Mouse (Mus musculus) forebrain, postnatal 0 days (tissue): ENCODE results near the gene Dph5. TPM values are rescaled to one million over a fixed set of nuclear protein-coding genes. Genes with fewer than 3 reads are reported as not detected.

Experiments used
- ATAC-seq: fragments of 200-750 bp; cut with Nextera tagmentation; 2 replicates; pipeline ENCODE4 v1.8.0; 2017; ENCODE audit warnings: mild to moderate bottlenecking, moderate library complexity
- DNase-seq: peaks from one replicate; pipeline ENCODE4 v3.0.0-alpha.2; 2015
- H3K27ac ChIP-seq: fragments of 300-500 bp; sonication (generic); 2 replicates; pipeline ENCODE4 v1.5.1; 2014; ENCODE audit warnings: low read depth, mild to moderate bottlenecking, antibody characterized with exemption, low read length, moderate library complexity, mixed read lengths
- H3K27me3 ChIP-seq: fragments of 300-500 bp; sonication (generic); 2 replicates; pipeline ENCODE4 v1.6.1; 2014; ENCODE audit warnings: mild to moderate bottlenecking, low read length, mixed read lengths; ENCODE audit not compliant: insufficient read depth
- H3K36me3 ChIP-seq: fragments of 300-500 bp; sonication (generic); 2 replicates; pipeline ENCODE4 v1.6.1; 2014; ENCODE audit warnings: mild to moderate bottlenecking, moderate library complexity; ENCODE audit not compliant: insufficient read depth
- H3K4me1 ChIP-seq: fragments of 300-500 bp; sonication (generic); 2 replicates; pipeline ENCODE4 v1.6.1; 2014; ENCODE audit warnings: antibody characterized with exemption; ENCODE audit not compliant: insufficient read depth
- H3K4me2 ChIP-seq: fragments of 300-500 bp; sonication (generic); 2 replicates; pipeline ENCODE4 v1.6.1; 2014; ENCODE audit warnings: low read depth, mild to moderate bottlenecking, moderate library complexity
- H3K4me3 ChIP-seq: fragments of 300-500 bp; sonication (generic); 2 replicates; pipeline ENCODE4 v1.5.1; 2014; ENCODE audit warnings: low read depth, low read length, mixed read lengths
- H3K9ac ChIP-seq: fragments of 300-500 bp; sonication (generic); 2 replicates; pipeline ENCODE4 v1.6.1; 2014; ENCODE audit warnings: mild to moderate bottlenecking
- H3K9me3 ChIP-seq: fragments of 300-500 bp; sonication (generic); 2 replicates; pipeline ENCODE4 v1.6.1; 2016; ENCODE audit warnings: low read length
- CTCF ChIP-seq: sonication (generic); IDR thresholded peaks from 2 replicates; pipeline ENCODE4 v1.5.1; 2016; ENCODE audit warnings: antibody characterized with exemption, control low read depth, low read depth
- WGBS: fragments of 180-500 bp; shearing (Covaris S2); extraction: QIAGEN DNeasy Blood & Tissue Kit; methylation state at CpG from one replicate; pipeline ENCODE4 v1.1.7; 2014; 5-methylcytosine and 5-hydroxymethylcytosine counted together
- polyA plus RNA-seq: library from polyadenylated mRNA; unstranded; fragments of >200 nt; fragmentation: Nextera tagmentation; extraction: Ambion mirVana; gene quantifications from 2 replicates; pipeline ENCODE4 v1.2.1, GENCODE M21; 2015
- total RNA-seq: library from RNA; depleted of rRNA; stranded (reverse); fragments of >200 nt; gene quantifications from 2 replicates; pipeline ENCODE4 v1.2.3, GENCODE M21; 2014

The Dph5 gene
- total and polyA plus RNA-seq, 2 experiments from 2014 or later = 20.0 to 20.1 TPM

DNA sequence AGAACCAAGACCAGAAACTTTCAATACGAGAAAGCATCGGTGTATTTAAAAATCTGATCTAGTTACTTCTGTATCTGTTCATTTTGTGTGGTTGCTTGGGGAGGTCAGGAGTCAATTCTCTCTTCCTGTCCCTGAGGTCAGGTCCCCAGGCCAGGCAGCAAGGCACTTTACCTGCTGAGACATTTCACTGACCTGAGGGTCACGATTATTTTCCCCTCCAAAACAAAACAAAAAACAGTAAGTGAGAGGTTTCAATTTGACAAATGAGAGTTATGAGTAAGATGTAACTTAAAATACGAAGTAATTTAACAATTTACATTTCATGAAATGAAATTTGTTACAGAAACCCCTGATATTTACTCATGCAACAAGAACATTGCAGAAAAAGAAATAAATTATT lies 64.7 kb downstream of the Dph5 start:
- no peak for TF ChIP-seq CTCF
- H3K27me3 ChIP-seq = no peaks in the 10 kb centered on the region
- no peaks in the 10 kb centered on the region for H3K9me3 ChIP-seq
- no peak overlapping the region for H3K4me2 ChIP-seq
- no peaks in the 10 kb centered on the region for H3K4me1 ChIP-seq
- no peak overlapping the region for H3K27ac ChIP-seq
- H3K4me3 ChIP-seq = no peak overlapping the region
- ATAC-seq = no peak
- 79% methylated on average over 4 of the region's 4 CpGs for WGBS
- no peak for DNase-seq
- peaks cover 39% of the 10 kb centered on the region for H3K36me3 ChIP-seq
- no peak overlapping the region for H3K9ac ChIP-seq

DNA sequence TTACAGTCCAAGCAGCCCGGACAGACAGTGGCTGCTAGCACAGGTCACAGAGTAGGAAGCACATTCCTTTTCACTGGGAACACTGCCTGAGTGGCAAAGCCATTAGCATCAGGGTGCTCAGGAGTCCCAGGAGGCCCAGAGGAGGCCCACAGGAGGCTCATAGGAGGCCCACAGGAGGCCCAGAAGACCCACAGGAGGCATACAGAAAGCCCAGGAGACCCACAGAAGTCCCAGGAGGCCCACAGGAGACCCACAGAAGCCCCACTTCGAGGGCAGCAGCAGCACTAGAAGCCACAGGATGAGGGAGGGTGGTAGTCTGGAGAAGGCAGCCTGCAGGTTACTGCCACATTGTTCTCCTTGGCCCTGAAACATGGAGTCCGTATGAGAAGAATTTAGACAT lies 65.5 kb downstream of the Dph5 start:
- H3K9me3 ChIP-seq = no peaks in the 10 kb centered on the region
- TF ChIP-seq CTCF = no peak
- 73% methylated on average over 3 of the region's 3 CpGs for WGBS
- H3K9ac ChIP-seq = no peak overlapping the region
- H3K27me3 ChIP-seq = no peaks in the 10 kb centered on the region
- no peak overlapping the region for H3K4me3 ChIP-seq
- DNase-seq (no peak), ATAC-seq (no peak)
- no peak overlapping the region for H3K27ac ChIP-seq
- peaks cover 41% of the 10 kb centered on the region for H3K36me3 ChIP-seq
- no peaks in the 10 kb centered on the region for H3K4me1 ChIP-seq
- H3K4me2 ChIP-seq = no peak overlapping the region

DNA sequence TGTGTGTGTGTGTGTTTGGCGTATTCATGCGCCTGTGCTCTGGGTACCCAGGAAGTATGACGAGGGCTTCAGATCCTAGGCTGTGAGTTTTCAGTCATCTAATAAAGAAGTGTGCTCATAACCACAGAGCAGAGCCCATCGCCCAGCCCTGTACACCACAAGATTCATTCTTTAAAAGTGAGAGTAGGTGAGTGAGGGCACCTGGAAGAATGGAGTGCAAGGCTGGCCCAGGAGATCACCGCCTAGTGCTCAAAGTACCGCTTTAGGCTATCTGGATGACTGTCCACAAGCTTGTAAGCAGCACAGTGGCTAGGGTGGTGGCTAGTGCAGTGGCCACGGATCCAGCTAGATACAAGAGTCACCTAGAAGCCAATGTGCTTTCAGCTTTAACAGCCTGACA lies 69.6 kb downstream of the Dph5 start:
- no peaks in the 10 kb centered on the region for H3K9me3 ChIP-seq
- H3K27me3 ChIP-seq = no peaks in the 10 kb centered on the region
- H3K9ac ChIP-seq = no peak overlapping the region
- ATAC-seq (no peak), DNase-seq (no peak)
- H3K4me2 ChIP-seq = no peak overlapping the region
- peaks cover 42% of the 10 kb centered on the region for H3K36me3 ChIP-seq
- no peaks in the 10 kb centered on the region for H3K4me1 ChIP-seq
- no peak for TF ChIP-seq CTCF
- WGBS = 96% methylated on average over 7 of the region's 7 CpGs
- H3K4me3 ChIP-seq = no peak overlapping the region
- no peak overlapping the region for H3K27ac ChIP-seq

DNA sequence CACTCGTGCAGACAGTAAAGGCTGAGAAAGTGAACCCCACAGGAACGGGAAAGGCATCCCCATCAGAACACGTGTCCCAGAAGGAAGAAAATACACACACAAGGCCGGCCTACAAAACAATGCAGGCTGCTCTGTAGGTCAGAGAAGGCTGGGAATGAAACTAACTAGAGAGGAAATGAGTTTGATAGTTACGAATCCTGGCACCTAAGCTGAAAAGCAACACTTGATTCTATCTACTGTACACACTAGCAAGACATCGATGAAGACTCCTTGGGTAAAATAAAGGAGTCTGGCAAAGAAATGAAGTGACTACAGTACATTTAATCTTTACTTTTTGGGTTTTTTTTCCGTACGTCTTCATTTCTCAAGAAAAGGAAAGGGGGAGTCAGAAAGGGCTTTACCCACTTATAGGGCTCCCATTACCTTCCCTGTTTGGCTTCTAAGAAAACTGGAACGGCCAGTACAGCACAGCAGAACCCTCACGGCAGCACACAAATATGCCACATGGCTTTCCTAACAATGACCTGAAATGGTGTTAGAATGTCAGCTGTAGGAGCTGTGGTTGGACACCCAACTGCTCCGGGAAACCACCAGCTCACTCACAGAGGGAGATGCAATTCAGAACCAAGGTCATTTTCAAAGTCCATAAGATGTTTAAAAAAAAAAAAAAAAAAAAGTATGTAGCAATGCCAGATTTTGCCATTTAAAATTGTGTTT lies 73.8 kb downstream of the Dph5 start:
- Histone ChIP-seq H3K4me2 (no peak overlapping the region), H3K9me3 (no peaks in the 10 kb centered on the region), H3K4me1 (no peaks in the 10 kb centered on the region), H3K4me3 (no peak overlapping the region), H3K9ac (no peak overlapping the region), H3K36me3 (peaks cover 21% of the 10 kb centered on the region; the same call in 1 of the 2 replicates), H3K27ac (no peak overlapping the region), H3K27me3 (no peaks in the 10 kb centered on the region)
- WGBS = 66% methylated on average over 11 of the region's 11 CpGs
- DNase-seq (no peak), ATAC-seq (no peak)
- no peak for TF ChIP-seq CTCF

DNA sequence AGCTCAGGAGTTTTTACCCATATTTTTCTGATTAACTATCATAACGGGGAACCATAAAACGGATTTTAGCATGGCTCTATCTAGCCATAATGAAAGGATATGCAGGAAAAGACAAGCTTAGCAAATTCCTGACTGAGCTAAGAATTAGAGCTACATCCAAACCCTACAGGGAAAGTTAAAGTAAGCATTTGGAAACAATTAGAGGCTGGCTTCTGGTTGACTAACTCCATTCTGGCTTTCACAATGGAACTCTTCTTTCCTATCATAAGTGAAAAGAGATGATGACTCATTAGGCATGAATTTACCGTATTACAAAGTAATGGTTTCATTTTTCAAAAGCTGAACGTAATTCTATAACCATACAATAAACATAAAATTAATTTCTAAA lies 74.4 kb downstream of the Dph5 start:
- DNase-seq (no peak), ATAC-seq (no peak)
- TF ChIP-seq CTCF = no peak
- 36% methylated on average over 4 of the region's 4 CpGs for WGBS
- Histone ChIP-seq H3K9me3 (no peaks in the 10 kb centered on the region), H3K9ac (no peak overlapping the region), H3K27ac (no peak overlapping the region), H3K4me3 (no peak overlapping the region), H3K4me1 (no peaks in the 10 kb centered on the region), H3K27me3 (no peaks in the 10 kb centered on the region), H3K36me3 (peaks cover 21% of the 10 kb centered on the region; the same call in 1 of the 2 replicates), H3K4me2 (no peak overlapping the region)

DNA sequence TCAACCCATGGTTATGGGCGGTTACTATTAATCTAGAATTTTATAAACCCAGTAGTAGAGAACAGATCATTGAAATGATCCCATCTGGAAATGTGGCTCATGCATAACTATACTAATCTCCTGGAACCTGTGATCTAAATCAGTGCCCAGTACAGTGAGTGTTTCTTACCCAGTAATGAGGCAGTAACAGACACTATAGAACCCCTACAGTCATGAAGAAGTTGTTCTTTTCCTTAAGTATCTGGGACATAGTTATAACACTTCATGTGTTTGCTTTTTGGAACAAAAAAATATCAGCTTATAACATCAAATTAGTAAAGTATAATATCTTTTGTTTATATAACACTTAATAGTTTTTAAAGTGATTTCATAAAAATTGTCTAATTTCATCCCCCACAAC lies 76.0 kb downstream of the Dph5 start:
- TF ChIP-seq CTCF = no peak
- H3K27me3 ChIP-seq = no peaks in the 10 kb centered on the region
- DNase-seq (no peak), ATAC-seq (no peak)
- H3K27ac ChIP-seq = no peak overlapping the region
- H3K36me3 ChIP-seq = peaks cover 8% of the 10 kb centered on the region; the same call in 1 of the 2 replicates
- H3K4me3 ChIP-seq = no peak overlapping the region
- no peaks in the 10 kb centered on the region for H3K4me1 ChIP-seq
- no peaks in the 10 kb centered on the region for H3K9me3 ChIP-seq
- H3K4me2 ChIP-seq = no peak overlapping the region
- WGBS = 100% methylated on average over 1 of the region's 1 CpGs
- no peak overlapping the region for H3K9ac ChIP-seq

DNA sequence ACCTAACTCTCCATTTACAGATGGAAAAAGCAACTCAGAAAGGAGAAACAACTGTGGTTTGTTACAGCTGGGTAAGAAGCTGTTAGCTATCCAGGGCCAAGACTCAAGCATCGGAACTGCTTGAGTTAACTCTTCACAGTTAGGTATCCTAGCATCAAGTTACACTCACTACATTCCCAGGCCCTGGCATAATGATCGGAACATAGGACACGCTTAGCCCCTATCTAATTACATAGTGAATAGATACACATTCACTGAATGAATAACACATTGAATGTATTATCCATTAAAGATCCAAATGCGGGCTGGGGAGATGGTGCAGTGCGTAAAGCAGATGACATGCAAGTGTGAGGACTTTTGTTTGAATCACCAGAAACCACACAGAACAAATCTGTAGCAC lies 76.4 kb downstream of the Dph5 start:
- DNase-seq = no peak
- WGBS = 74% methylated on average over 5 of the region's 5 CpGs
- H3K4me1 ChIP-seq = no peaks in the 10 kb centered on the region
- TF ChIP-seq CTCF = no peak
- H3K27ac ChIP-seq = no peak overlapping the region
- H3K4me3 ChIP-seq = no peak overlapping the region
- no peak for ATAC-seq
- peaks cover 4% of the 10 kb centered on the region; the same call in 1 of the 2 replicates for H3K36me3 ChIP-seq
- H3K27me3 ChIP-seq = no peaks in the 10 kb centered on the region
- H3K9ac ChIP-seq = no peak overlapping the region
- no peak overlapping the region for H3K4me2 ChIP-seq
- H3K9me3 ChIP-seq = no peaks in the 10 kb centered on the region
